Mouse (Mus musculus) adrenal gland, postnatal 0 days (tissue): Measurements from ENCODE around the gene Taf11. TPM values are rescaled to one million over a fixed set of nuclear protein-coding genes. Genes with fewer than 3 reads are reported as not detected.

Source experiments
- polyA plus RNA-seq: library from polyadenylated mRNA; unstranded; fragments of >200 nt; fragmentation: Nextera tagmentation; extraction: Ambion mirVana; gene quantifications from 2 replicates; pipeline ENCODE4 v1.2.1, GENCODE M21; 2015

Gene Taf11
- 55.7 and 65.6 TPM in 2 replicates for polyA plus RNA-seq

GRCm38 (mm10) chr17:27909622-27910500, at the start of gene Taf11:
Taf11 (minus strand) TSS chr17:27909844.

DNA sequence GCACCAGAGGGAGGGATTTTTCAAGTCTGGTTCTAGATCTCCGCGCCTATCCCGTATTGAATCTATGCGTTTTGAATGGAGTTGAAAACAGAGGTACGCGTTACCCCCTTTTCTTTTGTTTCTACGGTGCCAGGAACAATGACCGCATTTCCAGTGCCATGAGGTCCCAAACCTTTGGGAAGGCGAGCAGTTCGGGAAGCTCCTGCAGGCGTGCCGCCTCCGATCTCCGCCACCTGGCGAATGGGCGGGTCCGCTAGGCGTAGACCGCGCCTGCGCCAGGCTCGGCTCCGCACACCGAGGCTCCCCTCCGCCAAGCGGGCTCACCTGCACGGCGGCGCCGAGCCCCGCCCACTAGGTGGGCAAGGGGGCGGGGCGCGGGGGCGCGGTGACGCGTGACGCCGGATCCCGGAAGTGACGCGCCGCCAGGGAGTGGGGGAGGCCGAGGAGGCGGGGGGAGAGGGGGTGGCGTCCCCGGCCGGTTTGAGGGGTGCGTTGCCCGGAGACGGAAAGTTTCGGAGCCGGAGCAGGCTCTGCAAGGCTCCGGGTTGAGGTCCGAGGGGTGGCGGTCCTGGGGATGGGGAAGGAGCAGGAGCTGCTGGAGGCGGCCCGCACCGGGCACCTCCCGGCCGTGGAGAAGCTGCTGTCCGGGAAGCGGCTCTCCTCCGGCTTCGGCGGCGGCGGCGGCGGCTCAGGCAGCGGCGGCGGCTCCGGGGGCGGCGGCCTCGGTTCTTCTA, 589 bp downstream of the Taf11 start, which contains the start of gene Anks1:
Gene Anks1 (plus strand): TSS at position 419 of the 734 bp plus-strand sequence.

DNA sequence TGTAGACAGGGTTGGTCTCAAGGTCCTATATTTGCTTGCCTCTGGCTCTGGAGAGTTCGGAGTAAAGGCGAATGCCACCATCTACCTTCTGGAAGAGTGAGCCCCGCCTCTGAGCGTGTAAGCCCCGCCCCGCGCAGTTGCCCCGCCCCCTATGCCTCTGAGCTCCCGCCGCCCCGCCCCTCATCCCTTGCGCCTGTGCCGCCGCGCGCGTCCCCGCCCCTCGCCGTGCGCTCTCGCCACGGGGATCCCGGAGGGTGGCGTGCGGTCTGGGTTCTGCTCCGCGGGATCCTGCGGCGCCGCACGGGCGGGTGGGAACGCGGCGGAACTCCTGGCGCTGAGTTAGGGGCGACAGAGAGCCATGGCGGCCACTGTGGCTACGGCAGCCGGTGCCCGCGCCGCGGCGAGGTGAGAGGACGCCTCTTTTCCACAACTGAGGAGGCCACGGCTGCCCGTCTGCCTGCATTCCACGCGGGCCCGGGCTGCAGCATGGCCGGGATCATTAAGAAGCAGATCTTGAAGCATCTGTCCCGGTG, 53.3 kb downstream of the Taf11 start, which contains the start of gene Uhrf1bp1:
Gene Uhrf1bp1 (plus strand): TSS at position 177 of the 533 bp plus-strand sequence.

Other genes starting within 250 kb of the Taf11 start
- gene Spdef, start 180.9 kb downstream of the Taf11 start, polyA plus RNA-seq = 0.25 and 0.27 TPM in 2 replicates
- gene D17Wsu92e, start 89.2 kb downstream of the Taf11 start, polyA plus RNA-seq = 13.6 and 21.4 TPM in 2 replicates
- gene Snrpc, start 71.7 kb downstream of the Taf11 start, polyA plus RNA-seq = 206 and 224 TPM in 2 replicates
- gene Uhrf1bp1, start 53.4 kb downstream of the Taf11 start, polyA plus RNA-seq = 2.0 and 2.4 TPM in 2 replicates
- 11.0 and 19.3 TPM in 2 replicates for gene Anks1, start 538 bp downstream of the Taf11 start, polyA plus RNA-seq
- 1.3 and 1.5 TPM in 2 replicates for gene Tcp11, start 170.8 kb upstream of the Taf11 start, polyA plus RNA-seq
- 2.3 and 6.1 TPM in 2 replicates for gene Scube3, start 232.3 kb upstream of the Taf11 start, polyA plus RNA-seq